Mouse (Mus musculus): ENCODE measurements around the gene Atp8b4. TPM values are rescaled to one million over a fixed set of nuclear protein-coding genes. Genes with fewer than 3 reads are reported as not detected.
"Not testable (repeated sequence)": the region's sequence is repeated elsewhere in the genome, so short reads cannot be mapped to it uniquely, and the experiment has no call there.

Gene Atp8b4
- polyA plus RNA-seq, 1 experiment, result not detected

DNA sequence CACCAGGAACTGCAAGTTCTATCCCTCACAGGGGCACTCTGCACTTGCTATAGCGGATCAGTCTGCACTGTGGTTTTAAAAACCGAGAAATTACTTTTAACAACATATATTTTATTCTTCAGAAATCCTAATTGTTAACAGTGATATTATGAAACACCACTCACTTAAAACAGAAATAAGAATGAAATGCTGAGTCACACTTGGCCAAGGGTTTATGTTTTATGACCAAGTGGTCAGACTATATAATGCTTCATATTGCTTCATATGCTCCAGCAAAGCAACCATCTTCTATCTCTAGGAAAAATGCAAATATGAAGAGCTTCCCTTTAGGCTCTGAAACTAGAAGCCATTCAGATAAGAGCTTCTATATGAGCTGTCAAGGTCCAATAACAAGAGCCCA, 41.8 kb downstream of the Atp8b4 start:
- no peaks in the 10 kb centered on the region for H3K27me3 ChIP-seq (ENCODE audit: control insufficient read depth, insufficient read depth, low read length, poor library complexity, severe bottlenecking)

DNA sequence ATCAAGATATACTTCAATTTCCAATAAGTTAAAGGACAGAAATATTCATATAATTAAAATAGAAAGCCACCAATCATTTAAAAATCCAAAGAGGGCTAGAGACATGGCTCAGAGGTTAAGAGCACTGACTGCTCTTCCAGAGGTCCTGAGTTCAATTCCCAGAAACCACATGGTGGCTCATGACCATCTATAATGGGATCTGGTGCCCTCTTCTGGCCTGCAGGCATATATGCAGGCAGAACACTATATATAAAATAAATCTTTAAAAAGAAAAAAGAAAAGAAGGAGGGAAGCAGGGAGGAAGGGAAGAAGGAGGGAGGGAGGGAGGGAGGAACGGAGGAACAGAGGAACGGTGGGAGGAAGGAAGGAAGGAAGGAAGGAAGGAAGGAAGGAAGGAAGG, 42.7 kb downstream of the Atp8b4 start:
- H3K4me3 ChIP-seq (ENCODE audit: low read depth, low read length); H3K9ac ChIP-seq (ENCODE audit: low read depth, poor library complexity, severe bottlenecking); H3K4me1 ChIP-seq (ENCODE audit: control insufficient read depth, insufficient read depth, low read length); H3K36me3 ChIP-seq (ENCODE audit: control insufficient read depth, insufficient read depth, low read length, poor library complexity, severe bottlenecking); H3K27me3 ChIP-seq (ENCODE audit: control insufficient read depth, insufficient read depth, low read length, poor library complexity, severe bottlenecking); H3K9me3 ChIP-seq (replicated peaks; ENCODE audit: control insufficient read depth, insufficient read depth, low read length, poor library complexity, severe bottlenecking); H3K27ac ChIP-seq (ENCODE audit: insufficient read depth, low read length): not testable (repeated sequence)

More for the DNA sequence above, 41.8 kb downstream of the Atp8b4 start:
- Histone ChIP-seq H3K9me3 (replicated peaks; ENCODE audit: control insufficient read depth, insufficient read depth, low read length, poor library complexity, severe bottlenecking) (no peaks in the 10 kb centered on the region), H3K4me3 (ENCODE audit: low read depth, low read length) (no peak overlapping the region), H3K9ac (ENCODE audit: low read depth, poor library complexity, severe bottlenecking) (no peak overlapping the region), H3K27ac (ENCODE audit: insufficient read depth, low read length) (no peak overlapping the region), H3K36me3 (ENCODE audit: control insufficient read depth, insufficient read depth, low read length, poor library complexity, severe bottlenecking) (no peaks in the 10 kb centered on the region), H3K4me1 (ENCODE audit: control insufficient read depth, insufficient read depth, low read length) (no peaks in the 10 kb centered on the region)
- TF ChIP-seq POLR2A (IDR thresholded peaks at IDR 0.05; ENCODE audit: insufficient read depth, low read length), result no peak
- TF ChIP-seq CTCF (IDR thresholded peaks at IDR 0.05; ENCODE audit: low read depth, low read length), result no peak
- TF ChIP-seq EP300 (IDR thresholded peaks at IDR 0.05; ENCODE audit: insufficient read depth, low read depth, low read length), result no peak

GRCm38 (mm10) chr2:126450937-126451302, 49.6 kb downstream of the Atp8b4 start:
- TF ChIP-seq CTCF (IDR thresholded peaks at IDR 0.05; ENCODE audit: low read depth, low read length) (no peak), EP300 (IDR thresholded peaks at IDR 0.05; ENCODE audit: insufficient read depth, low read depth, low read length) (no peak), POLR2A (IDR thresholded peaks at IDR 0.05; ENCODE audit: insufficient read depth, low read length) (no peak)
- no peaks in the 10 kb centered on the region for H3K4me1 ChIP-seq (ENCODE audit: control insufficient read depth, insufficient read depth, low read length)
- H3K27ac ChIP-seq (ENCODE audit: insufficient read depth, low read length), result no peak overlapping the region
- no peaks in the 10 kb centered on the region for H3K36me3 ChIP-seq (ENCODE audit: control insufficient read depth, insufficient read depth, low read length, poor library complexity, severe bottlenecking)
- no peaks in the 10 kb centered on the region for H3K27me3 ChIP-seq (ENCODE audit: control insufficient read depth, insufficient read depth, low read length, poor library complexity, severe bottlenecking)
- H3K9ac ChIP-seq (ENCODE audit: low read depth, poor library complexity, severe bottlenecking), result no peak overlapping the region
- no peak overlapping the region for H3K4me3 ChIP-seq (ENCODE audit: low read depth, low read length)
- no peaks in the 10 kb centered on the region for H3K9me3 ChIP-seq (replicated peaks; ENCODE audit: control insufficient read depth, insufficient read depth, low read length, poor library complexity, severe bottlenecking)

- no peak overlapping the region for H3K9ac ChIP-seq (ENCODE audit: low read depth, poor library complexity, severe bottlenecking)
- no peak overlapping the region for H3K27ac ChIP-seq (ENCODE audit: insufficient read depth, low read length)
- TF ChIP-seq CTCF (IDR thresholded peaks at IDR 0.05; ENCODE audit: low read depth, low read length) (no peak), EP300 (IDR thresholded peaks at IDR 0.05; ENCODE audit: insufficient read depth, low read depth, low read length) (no peak), POLR2A (IDR thresholded peaks at IDR 0.05; ENCODE audit: insufficient read depth, low read length) (no peak)
- no peak overlapping the region; the same call in 1 of the 2 replicates for H3K4me3 ChIP-seq (ENCODE audit: low read depth, low read length)
- H3K27me3 ChIP-seq (ENCODE audit: control insufficient read depth, insufficient read depth, low read length, poor library complexity, severe bottlenecking), result no peaks in the 10 kb centered on the region
- no peaks in the 10 kb centered on the region for H3K9me3 ChIP-seq (replicated peaks; ENCODE audit: control insufficient read depth, insufficient read depth, low read length, poor library complexity, severe bottlenecking)
- no peaks in the 10 kb centered on the region for H3K4me1 ChIP-seq (ENCODE audit: control insufficient read depth, insufficient read depth, low read length)
- no peaks in the 10 kb centered on the region for H3K36me3 ChIP-seq (ENCODE audit: control insufficient read depth, insufficient read depth, low read length, poor library complexity, severe bottlenecking)
Observed at GRCm38 (mm10) chr2:126450210-126450936, 50.1 kb downstream of the Atp8b4 start.

- no peaks in the 10 kb centered on the region for H3K27me3 ChIP-seq (ENCODE audit: control insufficient read depth, insufficient read depth, low read length, poor library complexity, severe bottlenecking)
- H3K4me3 ChIP-seq (ENCODE audit: low read depth, low read length), result no peak overlapping the region
- no peaks in the 10 kb centered on the region for H3K36me3 ChIP-seq (ENCODE audit: control insufficient read depth, insufficient read depth, low read length, poor library complexity, severe bottlenecking)
- H3K4me1 ChIP-seq (ENCODE audit: control insufficient read depth, insufficient read depth, low read length), result no peaks in the 10 kb centered on the region
- H3K9me3 ChIP-seq (replicated peaks; ENCODE audit: control insufficient read depth, insufficient read depth, low read length, poor library complexity, severe bottlenecking), result no peaks in the 10 kb centered on the region
- no peak overlapping the region for H3K9ac ChIP-seq (ENCODE audit: low read depth, poor library complexity, severe bottlenecking)
- H3K27ac ChIP-seq (ENCODE audit: insufficient read depth, low read length), result no peak overlapping the region
- no peak for TF ChIP-seq CTCF (IDR thresholded peaks at IDR 0.05; ENCODE audit: low read depth, low read length)
- no peak for TF ChIP-seq EP300 (IDR thresholded peaks at IDR 0.05; ENCODE audit: insufficient read depth, low read depth, low read length)
- no peak for TF ChIP-seq POLR2A (IDR thresholded peaks at IDR 0.05; ENCODE audit: insufficient read depth, low read length)
Observed at GRCm38 (mm10) chr2:126445039-126445438, 55.4 kb downstream of the Atp8b4 start.

- no peaks in the 10 kb centered on the region for H3K4me1 ChIP-seq (ENCODE audit: control insufficient read depth, insufficient read depth, low read length)
- H3K36me3 ChIP-seq (ENCODE audit: control insufficient read depth, insufficient read depth, low read length, poor library complexity, severe bottlenecking), result no peaks in the 10 kb centered on the region
- no peak overlapping the region for H3K27ac ChIP-seq (ENCODE audit: insufficient read depth, low read length)
- H3K4me3 ChIP-seq (ENCODE audit: low read depth, low read length), result no peak overlapping the region
- H3K9me3 ChIP-seq (replicated peaks; ENCODE audit: control insufficient read depth, insufficient read depth, low read length, poor library complexity, severe bottlenecking), result no peaks in the 10 kb centered on the region
- no peak overlapping the region for H3K9ac ChIP-seq (ENCODE audit: low read depth, poor library complexity, severe bottlenecking)
- TF ChIP-seq POLR2A (IDR thresholded peaks at IDR 0.05; ENCODE audit: insufficient read depth, low read length), result no peak
- no peak for TF ChIP-seq CTCF (IDR thresholded peaks at IDR 0.05; ENCODE audit: low read depth, low read length)
- TF ChIP-seq EP300 (IDR thresholded peaks at IDR 0.05; ENCODE audit: insufficient read depth, low read depth, low read length), result no peak
- H3K27me3 ChIP-seq (ENCODE audit: control insufficient read depth, insufficient read depth, low read length, poor library complexity, severe bottlenecking), result no peaks in the 10 kb centered on the region
Observed at GRCm38 (mm10) chr2:126441586-126441985, 58.9 kb downstream of the Atp8b4 start.

All from ES-Bruce4 (cell line).